Mouse (Mus musculus) bone marrow macrophage, adult 2 months (primary cell): Measurements from ENCODE around the gene Galnt3. TPM values are rescaled to one million over a fixed set of nuclear protein-coding genes. Genes with fewer than 3 reads are reported as not detected.

Experiments
- H3K27ac ChIP-seq: 2 replicates; pipeline ENCODE4 v1.5.1; 2012; ENCODE audit warnings: low read depth, low read length; ENCODE audit not compliant: insufficient read depth
- H3K4me1 ChIP-seq: 2 replicates; pipeline ENCODE4 v1.6.1; 2012; ENCODE audit warnings: low read length; ENCODE audit not compliant: control insufficient read depth, insufficient read depth
- H3K4me3 ChIP-seq: 2 replicates; pipeline ENCODE4 v1.5.1; 2012; ENCODE audit warnings: mild to moderate bottlenecking, low read length, moderate library complexity; ENCODE audit not compliant: insufficient read depth
- CTCF ChIP-seq: IDR thresholded peaks from 2 replicates; pipeline ENCODE4 v1.5.1; 2012; ENCODE audit warnings: low read depth, mild to moderate bottlenecking, low read length, moderate library complexity
- POLR2A ChIP-seq: IDR thresholded peaks from 2 replicates; pipeline ENCODE4 v1.6.1; 2012; ENCODE audit warnings: mild to moderate bottlenecking, low read depth, low read length, borderline replicate concordance
- polyA plus RNA-seq: library from polyadenylated mRNA; stranded (reverse); fragments of >200 nt; gene quantifications from 2 replicates; pipeline ENCODE4 v1.2.4, GENCODE M21; 2012; ENCODE audit not compliant: missing spikeins, insufficient read depth, insufficient read length

Gene Galnt3
- polyA plus RNA-seq, 1 experiment: 0.87 TPM

DNA sequence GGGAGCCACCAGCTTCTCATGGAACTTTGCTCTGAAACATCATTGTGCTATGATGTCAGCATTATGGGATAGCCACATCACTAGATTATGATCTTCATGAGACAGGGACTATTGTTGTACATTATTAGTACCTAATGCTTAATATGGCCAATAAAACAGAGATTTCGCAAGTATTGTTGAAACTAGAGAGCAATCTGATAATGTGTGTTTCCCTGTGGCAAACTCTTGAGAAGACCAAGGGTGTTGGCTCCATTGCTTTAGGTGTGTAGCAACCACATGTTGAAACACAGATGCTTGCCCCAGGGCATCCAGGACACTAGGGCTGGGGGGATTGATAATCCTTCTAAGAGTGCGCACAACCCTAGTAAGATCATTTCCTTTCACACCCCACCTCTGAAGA, 44.1 kb downstream of the Galnt3 start:
- TF ChIP-seq CTCF: no peak
- no peak for TF ChIP-seq POLR2A
- H3K4me1 ChIP-seq: no peaks in the 10 kb centered on the region
- no peak overlapping the region for H3K4me3 ChIP-seq
- no peak overlapping the region for H3K27ac ChIP-seq

DNA sequence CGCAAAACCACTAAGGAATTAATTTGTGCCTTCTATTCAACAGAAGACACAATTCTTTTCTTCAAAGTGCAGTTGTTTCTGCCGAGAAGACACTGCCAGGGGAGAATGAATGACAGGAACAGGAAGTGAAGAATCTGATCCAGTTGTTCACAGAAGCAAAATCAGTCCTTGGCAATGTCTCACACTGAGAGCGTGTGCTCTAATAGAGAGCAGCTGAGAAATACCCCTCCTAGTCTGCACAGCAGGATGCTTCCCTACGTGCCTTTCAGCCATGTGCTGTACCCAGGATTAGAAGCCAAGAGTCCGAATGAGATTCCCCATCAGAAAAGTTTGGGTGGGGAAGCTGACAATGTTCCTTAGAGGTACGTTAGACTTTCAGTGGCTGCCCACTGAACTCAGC, 55.3 kb downstream of the Galnt3 start:
- no peak for TF ChIP-seq POLR2A
- no peak for TF ChIP-seq CTCF
- H3K27ac ChIP-seq: no peak overlapping the region
- no peaks in the 10 kb centered on the region for H3K4me1 ChIP-seq
- H3K4me3 ChIP-seq: no peak overlapping the region

DNA sequence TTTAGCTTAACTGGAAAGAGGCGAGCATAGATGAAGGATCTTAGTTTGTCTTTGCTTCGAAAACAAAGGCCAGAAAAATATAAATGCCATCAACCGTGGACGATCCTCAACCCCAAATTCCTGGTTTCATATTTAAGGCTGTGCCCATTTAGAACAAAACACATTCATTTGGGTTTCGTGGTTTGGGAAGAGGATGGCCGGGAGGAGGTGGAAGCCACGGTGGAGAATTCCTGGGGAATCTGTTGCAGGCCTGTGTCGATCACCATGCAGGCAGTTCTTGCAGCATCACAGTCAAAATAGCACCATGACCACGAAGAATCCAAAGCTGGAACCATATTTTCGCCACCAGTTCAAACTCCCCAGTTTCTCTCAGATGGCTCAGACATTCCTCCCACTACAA, 61.5 kb downstream of the Galnt3 start:
- no peak overlapping the region for H3K27ac ChIP-seq
- no peak for TF ChIP-seq POLR2A
- no peak for TF ChIP-seq CTCF
- no peaks in the 10 kb centered on the region for H3K4me1 ChIP-seq
- H3K4me3 ChIP-seq: no peak overlapping the region

DNA sequence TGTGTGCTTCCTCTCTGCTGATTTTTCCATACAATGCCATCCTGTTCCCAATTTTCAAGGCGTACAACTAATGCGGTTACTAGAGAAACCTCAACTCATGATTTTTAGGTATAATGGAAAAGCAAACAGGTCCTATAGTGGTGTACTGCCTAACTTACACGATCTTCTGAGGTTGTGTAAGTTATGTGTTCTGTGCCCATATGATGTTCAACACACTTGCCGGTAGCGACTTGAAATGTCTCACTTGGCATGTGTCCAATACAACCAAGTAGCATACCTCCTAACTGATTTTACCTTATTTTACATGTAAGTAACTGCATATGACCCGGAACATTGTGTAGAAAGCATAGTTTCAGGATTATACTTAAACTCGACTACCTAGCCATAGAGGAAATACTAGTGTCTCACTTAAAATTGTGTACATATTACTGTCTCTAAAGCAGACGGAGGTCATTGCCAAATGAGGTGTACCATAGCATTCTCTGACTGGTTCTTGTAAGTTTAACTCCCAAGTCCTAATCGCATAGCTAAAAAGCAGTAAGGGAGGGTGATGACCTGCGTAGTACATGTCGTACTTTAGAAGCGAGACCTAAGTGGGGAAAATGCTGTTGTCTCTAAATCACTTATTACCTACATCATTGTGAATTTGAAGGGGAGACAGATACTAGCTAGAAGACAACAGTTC, 80.2 kb downstream of the Galnt3 start:
- Histone ChIP-seq H3K4me3 (no peak overlapping the region), H3K27ac (no peak overlapping the region), H3K4me1 (no peaks in the 10 kb centered on the region)
- TF ChIP-seq CTCF: no peak
- no peak for TF ChIP-seq POLR2A

DNA sequence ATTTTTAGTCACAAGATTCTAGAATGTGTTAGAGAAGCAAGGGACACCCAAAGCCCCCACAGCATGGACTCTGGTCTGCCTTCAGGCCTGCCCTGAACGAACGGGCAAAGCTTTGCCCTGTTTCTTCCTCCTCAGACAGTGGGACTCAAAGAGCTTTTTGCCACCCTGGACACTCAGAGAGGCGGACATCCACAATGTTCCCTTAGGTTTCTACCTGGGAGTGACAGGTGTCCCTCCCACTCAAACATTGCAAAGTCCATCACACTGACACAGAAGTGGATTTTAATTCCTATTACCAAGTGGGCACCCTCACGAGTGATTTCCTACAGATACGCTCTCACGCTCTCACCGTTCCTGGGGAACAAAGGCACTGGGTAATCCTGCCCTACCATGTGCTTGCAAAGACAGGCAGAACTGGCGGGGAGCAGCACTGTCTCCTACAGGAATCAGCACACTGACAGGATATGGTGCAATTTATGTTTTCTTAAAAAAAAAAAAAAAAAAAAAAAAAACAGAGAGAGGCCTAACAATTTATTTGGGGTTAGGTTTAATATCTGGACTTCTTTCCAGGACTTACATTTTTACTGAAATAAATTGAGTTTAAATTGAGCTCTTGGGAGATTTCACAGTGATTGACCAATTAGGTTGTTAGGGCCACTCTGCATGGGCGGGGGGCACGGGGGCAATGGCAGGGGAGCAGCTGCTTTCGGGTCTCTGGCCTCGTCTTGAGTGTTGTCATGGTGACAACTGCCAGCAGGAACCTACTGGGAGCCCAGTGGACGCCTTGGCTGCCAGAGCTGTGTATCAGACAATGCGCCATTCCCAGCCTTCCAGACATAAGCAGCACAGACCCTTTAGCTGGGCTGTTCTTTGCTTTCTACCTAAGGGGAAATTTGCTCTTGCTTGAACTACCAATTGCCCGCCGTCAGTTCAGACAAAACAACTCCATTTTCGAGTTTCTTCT, 81.1 kb downstream of the Galnt3 start:
- Histone ChIP-seq H3K4me1 (no peaks in the 10 kb centered on the region), H3K4me3 (no peak overlapping the region), H3K27ac (no peak overlapping the region)
- TF ChIP-seq CTCF (no peak), POLR2A (no peak)

DNA sequence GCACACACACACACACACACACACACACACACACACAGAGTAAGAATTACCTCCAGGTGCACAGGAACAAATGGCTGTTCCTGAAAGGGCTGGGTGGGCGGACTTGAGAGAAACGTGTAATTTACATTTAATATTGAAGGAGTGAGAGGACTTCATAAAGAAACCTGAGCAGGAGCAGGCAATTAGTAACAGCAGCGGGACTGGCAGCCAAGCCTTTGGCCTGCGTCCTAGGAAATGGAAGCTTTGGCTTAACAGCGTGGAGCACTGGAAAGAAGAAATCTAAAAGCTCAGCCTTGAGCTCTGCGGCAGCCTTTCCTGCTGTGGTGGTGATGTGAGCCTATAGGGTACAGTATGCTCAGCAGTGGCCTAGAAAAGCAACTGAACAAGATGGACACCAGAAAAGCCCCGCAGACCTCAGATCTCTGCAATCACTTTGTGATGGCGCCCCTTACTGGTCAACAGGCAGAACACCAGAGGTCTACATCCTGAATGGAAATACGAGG, 82.8 kb downstream of the Galnt3 start:
- Histone ChIP-seq H3K4me1 (no peaks in the 10 kb centered on the region), H3K27ac (no peak overlapping the region), H3K4me3 (no peak overlapping the region)
- TF ChIP-seq CTCF (no peak), POLR2A (no peak)

DNA sequence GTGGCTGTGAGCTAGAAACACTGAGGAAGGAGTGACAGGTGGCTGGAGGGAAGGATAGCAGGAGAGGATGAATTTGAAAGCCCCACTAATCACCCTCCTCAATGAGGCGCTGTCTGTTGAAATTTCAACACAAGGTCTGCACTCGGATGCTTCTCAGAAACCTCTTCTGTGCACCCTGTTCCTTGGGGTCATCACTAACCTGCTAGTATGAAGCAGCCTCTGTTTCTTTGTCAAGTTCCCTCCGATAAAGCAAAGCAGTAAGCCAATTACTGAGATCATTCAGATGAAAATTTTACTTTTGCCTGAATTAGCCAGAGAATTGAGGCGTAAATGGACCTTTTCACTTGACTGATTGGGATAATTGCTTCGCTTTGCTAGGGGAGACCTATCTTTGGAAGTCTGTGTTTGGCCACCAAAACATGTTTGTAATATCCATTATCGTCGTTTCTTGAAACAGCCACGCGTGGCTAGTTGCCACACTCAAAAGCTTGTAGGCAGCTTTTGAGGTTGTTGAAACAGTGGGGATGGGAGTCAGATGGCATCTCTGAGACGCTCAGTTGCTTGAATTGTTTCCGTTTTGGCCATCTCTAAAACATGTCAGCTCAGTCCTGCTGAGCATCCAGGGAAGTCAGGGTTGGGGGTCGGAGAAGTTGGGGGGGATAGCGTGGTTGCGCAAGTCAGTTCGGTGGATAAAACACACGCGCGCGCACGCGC, 83.4 kb downstream of the Galnt3 start:
- no peak for TF ChIP-seq POLR2A
- no peak for TF ChIP-seq CTCF
- no peak overlapping the region for H3K4me3 ChIP-seq
- H3K27ac ChIP-seq: no peak overlapping the region
- H3K4me1 ChIP-seq: no peaks in the 10 kb centered on the region

DNA sequence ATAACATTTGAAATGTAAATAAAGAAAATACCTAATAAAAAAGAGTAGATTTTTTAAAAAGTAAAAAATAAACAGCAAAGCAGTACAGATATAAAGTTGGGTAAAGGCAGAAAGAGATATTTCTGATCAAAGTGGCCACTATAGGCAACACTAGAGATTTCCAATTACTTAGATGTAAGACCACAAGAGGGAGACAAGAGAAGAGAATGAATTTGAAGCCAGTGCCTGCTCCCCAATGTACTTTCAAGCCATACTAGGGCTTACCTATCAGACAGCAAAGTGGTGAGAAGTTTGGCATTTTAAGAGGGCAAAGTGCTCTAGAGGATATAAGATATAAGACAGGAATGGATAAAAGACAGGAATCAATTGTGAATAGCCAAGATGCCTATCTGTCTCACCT, 84.2 kb downstream of the Galnt3 start:
- H3K4me3 ChIP-seq: no peak overlapping the region
- H3K4me1 ChIP-seq: no peaks in the 10 kb centered on the region
- H3K27ac ChIP-seq: no peak overlapping the region
- TF ChIP-seq CTCF (no peak), POLR2A (no peak)

DNA sequence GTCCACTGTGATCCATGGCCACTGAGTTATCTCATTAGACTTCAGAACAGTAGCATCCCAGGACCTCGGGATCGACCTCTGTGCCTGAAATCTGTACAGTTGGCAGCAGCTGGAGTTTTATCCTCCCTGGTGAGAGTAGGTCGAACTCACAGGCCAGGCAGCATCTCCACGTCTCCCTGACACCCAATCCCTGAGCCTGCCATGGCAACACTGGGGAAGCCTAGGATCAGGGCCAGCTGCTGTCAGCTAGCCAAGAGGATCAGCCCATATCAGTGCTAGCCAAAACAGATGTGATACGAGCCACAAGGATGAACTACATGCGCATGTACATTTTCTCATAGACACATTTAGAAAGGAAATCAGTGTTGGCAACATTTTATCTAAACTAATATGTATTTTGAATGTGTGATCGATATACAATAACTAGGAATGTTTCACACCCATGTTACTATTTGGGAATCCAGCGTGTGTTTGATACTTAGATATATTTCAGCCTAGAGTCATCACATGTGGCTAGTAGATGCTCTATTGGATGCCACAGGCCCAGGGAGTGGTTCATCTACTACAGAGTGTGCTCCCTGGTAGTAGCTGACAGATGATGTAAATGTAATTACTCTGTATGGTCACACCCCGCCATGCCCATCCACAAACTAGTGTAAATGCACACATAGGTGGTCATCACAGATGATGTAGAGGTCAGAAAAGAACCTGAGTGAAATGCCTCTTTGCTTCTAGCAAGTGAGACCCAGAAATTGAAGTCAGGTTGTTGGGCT, 89.7 kb downstream of the Galnt3 start:
- no peaks in the 10 kb centered on the region for H3K4me1 ChIP-seq
- H3K27ac ChIP-seq: no peak overlapping the region
- no peak for TF ChIP-seq CTCF
- no peak for TF ChIP-seq POLR2A
- no peak overlapping the region for H3K4me3 ChIP-seq

Other genes starting within 250 kb of the Galnt3 start
- 4.8 and 5.6 TPM in 2 replicates for gene Ttc21b, start 131.6 kb upstream of the Galnt3 start, polyA plus RNA-seq